Mouse (Mus musculus): ENCODE results near the gene Trf. TPM values are rescaled to one million over a fixed set of nuclear protein-coding genes. Genes with fewer than 3 reads are reported as not detected.

The Trf gene
- 38.5 and 110 TPM in 2 replicates for total RNA-seq (2014; rRNA removed; ENCODE audit: low replicate concordance)
- polyA plus RNA-seq (2015; fragmentation: Nextera tagmentation; extraction: Ambion mirVana) = 27.9 and 39.0 TPM in 2 replicates

GRCm38 (mm10) chr9:103230151-103230951 is at the start of gene Trf, which contains the start of gene Gm20425:
Gene Trf (minus strand): TSS chr9:103230444.
Gene Gm20425 (minus strand): TSS chr9:103230307.
- Histone ChIP-seq H3K36me3 (replicated peaks; ENCODE audit: control insufficient read depth, insufficient read depth, low read length) (no peaks in the 10 kb centered on the region), H3K4me1 (ENCODE audit: control insufficient read depth, insufficient read depth) (no peaks in the 10 kb centered on the region), H3K4me2 (ENCODE audit: low read depth, low read length) (peak within 1 kb of the TSS; percentile 54), H3K27ac (ENCODE audit: low read depth) (peak within 1 kb of the TSS; percentile 39; the same call in 1 of the 2 replicates), H3K4me3 (ENCODE audit: low read depth, low read length) (peak within 1 kb of the TSS; percentile 27; the same call in 1 of the 2 replicates), H3K27me3 (ENCODE audit: control insufficient read depth, insufficient read depth, low read length) (no peaks in the 10 kb centered on the region; the same call in 1 of the 2 replicates), H3K9ac (replicated peaks; ENCODE audit: low read depth, low read length) (0 out of 2 replicates have a peak within 1 kb of the TSS, but pooled peaks have one; percentile 2), H3K9me3 (replicated peaks; ENCODE audit: control insufficient read depth, low read length) (no peaks in the 10 kb centered on the region)
- TF ChIP-seq CTCF (IDR thresholded peaks at IDR 0.05; ENCODE audit: low read depth) = no peak
- no peak for TF ChIP-seq EP300 (IDR thresholded peaks at IDR 0.05; ENCODE audit: low read depth)
- DNase-seq (ENCODE audit: low spot score) = peak; percentile 56
- WGBS = 26% methylated on average over 29 of the region's 29 CpGs
- ATAC-seq (ENCODE audit: insufficient read depth, low read depth) = peak; percentile 71

- H3K9ac ChIP-seq (replicated peaks; ENCODE audit: low read depth, low read length) = no peak overlapping the region
- H3K4me2 ChIP-seq (ENCODE audit: low read depth, low read length) = no peak overlapping the region
- no peak for DNase-seq (ENCODE audit: low spot score)
- TF ChIP-seq CTCF (IDR thresholded peaks at IDR 0.05; ENCODE audit: low read depth) (no peak), EP300 (IDR thresholded peaks at IDR 0.05; ENCODE audit: low read depth) (no peak)
- H3K4me1 ChIP-seq (ENCODE audit: control insufficient read depth, insufficient read depth) = no peaks in the 10 kb centered on the region
- H3K4me3 ChIP-seq (ENCODE audit: low read depth, low read length) = no peak overlapping the region
- 85% methylated on average over 6 of the region's 6 CpGs for WGBS
- no peak for ATAC-seq (ENCODE audit: insufficient read depth, low read depth)
- no peaks in the 10 kb centered on the region for H3K9me3 ChIP-seq (replicated peaks; ENCODE audit: control insufficient read depth, low read length)
- H3K27ac ChIP-seq (ENCODE audit: low read depth) = no peak overlapping the region
- no peaks in the 10 kb centered on the region for H3K27me3 ChIP-seq (ENCODE audit: control insufficient read depth, insufficient read depth, low read length)
- no peaks in the 10 kb centered on the region for H3K36me3 ChIP-seq (replicated peaks; ENCODE audit: control insufficient read depth, insufficient read depth, low read length)
Measured at GRCm38 (mm10) chr9:103276876-103277275, 46.6 kb upstream of the Trf start.

- Histone ChIP-seq H3K4me2 (ENCODE audit: low read depth, low read length) (no peak overlapping the region), H3K27ac (ENCODE audit: low read depth) (no peak overlapping the region), H3K27me3 (ENCODE audit: control insufficient read depth, insufficient read depth, low read length) (no peaks in the 10 kb centered on the region), H3K4me3 (ENCODE audit: low read depth, low read length) (no peak overlapping the region), H3K4me1 (ENCODE audit: control insufficient read depth, insufficient read depth) (no peaks in the 10 kb centered on the region), H3K9ac (replicated peaks; ENCODE audit: low read depth, low read length) (no peak overlapping the region), H3K9me3 (replicated peaks; ENCODE audit: control insufficient read depth, low read length) (no peaks in the 10 kb centered on the region), H3K36me3 (replicated peaks; ENCODE audit: control insufficient read depth, insufficient read depth, low read length) (no peaks in the 10 kb centered on the region)
- DNase-seq (ENCODE audit: low spot score) = no peak
- WGBS = 68% methylated on average over 1 of the region's 1 CpGs
- no peak for ATAC-seq (ENCODE audit: insufficient read depth, low read depth)
- no peak for TF ChIP-seq EP300 (IDR thresholded peaks at IDR 0.05; ENCODE audit: low read depth)
- TF ChIP-seq CTCF (IDR thresholded peaks at IDR 0.05; ENCODE audit: low read depth) = no peak
Measured at GRCm38 (mm10) chr9:103275676-103276075, 45.4 kb upstream of the Trf start.

GRCm38 (mm10) chr9:103274819-103275218 is 44.6 kb upstream of the Trf start:
- ATAC-seq (ENCODE audit: insufficient read depth, low read depth) (no peak), DNase-seq (ENCODE audit: low spot score) (no peak)
- Histone ChIP-seq H3K27ac (ENCODE audit: low read depth) (no peak overlapping the region), H3K4me3 (ENCODE audit: low read depth, low read length) (no peak overlapping the region), H3K4me1 (ENCODE audit: control insufficient read depth, insufficient read depth) (no peaks in the 10 kb centered on the region), H3K27me3 (ENCODE audit: control insufficient read depth, insufficient read depth, low read length) (no peaks in the 10 kb centered on the region), H3K4me2 (ENCODE audit: low read depth, low read length) (no peak overlapping the region), H3K9me3 (replicated peaks; ENCODE audit: control insufficient read depth, low read length) (no peaks in the 10 kb centered on the region), H3K9ac (replicated peaks; ENCODE audit: low read depth, low read length) (no peak overlapping the region), H3K36me3 (replicated peaks; ENCODE audit: control insufficient read depth, insufficient read depth, low read length) (no peaks in the 10 kb centered on the region)
- WGBS = 61% methylated on average over 8 of the region's 8 CpGs
- TF ChIP-seq EP300 (IDR thresholded peaks at IDR 0.05; ENCODE audit: low read depth) (no peak), CTCF (IDR thresholded peaks at IDR 0.05; ENCODE audit: low read depth) (no peak)

- TF ChIP-seq EP300 (IDR thresholded peaks at IDR 0.05; ENCODE audit: low read depth) = no peak
- TF ChIP-seq CTCF (IDR thresholded peaks at IDR 0.05; ENCODE audit: low read depth) = no peak
- no peak overlapping the region for H3K4me3 ChIP-seq (ENCODE audit: low read depth, low read length)
- WGBS = 15% methylated on average over 4 of the region's 4 CpGs
- H3K4me1 ChIP-seq (ENCODE audit: control insufficient read depth, insufficient read depth) = no peaks in the 10 kb centered on the region
- no peak for ATAC-seq (ENCODE audit: insufficient read depth, low read depth)
- H3K36me3 ChIP-seq (replicated peaks; ENCODE audit: control insufficient read depth, insufficient read depth, low read length) = no peaks in the 10 kb centered on the region
- H3K9me3 ChIP-seq (replicated peaks; ENCODE audit: control insufficient read depth, low read length) = no peaks in the 10 kb centered on the region
- H3K27ac ChIP-seq (ENCODE audit: low read depth) = no peak overlapping the region
- H3K4me2 ChIP-seq (ENCODE audit: low read depth, low read length) = no peak overlapping the region
- no peak overlapping the region for H3K9ac ChIP-seq (replicated peaks; ENCODE audit: low read depth, low read length)
- DNase-seq (ENCODE audit: low spot score) = no peak
- no peaks in the 10 kb centered on the region for H3K27me3 ChIP-seq (ENCODE audit: control insufficient read depth, insufficient read depth, low read length)
Measured at GRCm38 (mm10) chr9:103271104-103271503, 40.9 kb upstream of the Trf start.

Measured in heart, postnatal 0 days (tissue).